Mouse (Mus musculus) layer of hippocampus, postnatal 25 days (tissue): ENCODE data around the gene Nfe2l3. TPM values are rescaled to one million over a fixed set of nuclear protein-coding genes. Genes with fewer than 3 reads are reported as not detected.

Source experiments
- DNase-seq, 2 experiments: peaks; one replicate each; pipeline ENCODE4 v3.0.0; 2022; ENCODE audit warnings: mixed read lengths in 2 of 2, low spot score in 1 of 2; ENCODE audit errors: extremely low spot score in 1 of 2
- total RNA-seq, 2 experiments: library from RNA; stranded (reverse); gene quantifications; 2 replicates each; pipeline ENCODE4 v1.2.3; 2021

Nfe2l3 gene
- total RNA-seq, 2 experiments from 2014 or later = 2.9 to 4.4 TPM

- no peak for DNase-seq
These were observed 9.8 kb downstream of the Nfe2l3 start for GRCm38 (mm10) chr6:51442191-51442835.

- no peak for DNase-seq
These were observed 20.5 kb downstream of the Nfe2l3 start for GRCm38 (mm10) chr6:51452927-51453503.

DNA sequence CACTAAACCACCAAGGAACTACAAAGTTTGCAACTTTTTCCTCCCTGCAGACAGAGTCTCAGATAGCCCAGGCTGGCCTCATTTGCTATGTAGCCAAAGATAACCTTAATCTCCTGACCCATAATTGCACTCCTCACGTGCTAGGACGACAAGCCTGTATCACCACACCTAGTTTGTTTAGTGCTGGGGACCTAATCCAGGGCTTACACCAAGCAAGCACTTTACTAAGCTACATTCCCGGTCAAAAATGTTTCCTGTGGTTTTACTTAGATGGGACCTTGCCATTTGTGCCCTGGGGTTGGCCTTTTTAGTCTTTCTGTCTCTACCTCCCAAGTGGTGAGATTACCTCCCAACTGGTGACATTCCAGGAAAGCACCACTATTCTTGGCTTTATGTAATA, 22.5 kb downstream of the Nfe2l3 start:
- no peak for DNase-seq

GRCm38 (mm10) chr6:51456198-51456597, 23.7 kb downstream of the Nfe2l3 start:
- no peak for DNase-seq

DNA sequence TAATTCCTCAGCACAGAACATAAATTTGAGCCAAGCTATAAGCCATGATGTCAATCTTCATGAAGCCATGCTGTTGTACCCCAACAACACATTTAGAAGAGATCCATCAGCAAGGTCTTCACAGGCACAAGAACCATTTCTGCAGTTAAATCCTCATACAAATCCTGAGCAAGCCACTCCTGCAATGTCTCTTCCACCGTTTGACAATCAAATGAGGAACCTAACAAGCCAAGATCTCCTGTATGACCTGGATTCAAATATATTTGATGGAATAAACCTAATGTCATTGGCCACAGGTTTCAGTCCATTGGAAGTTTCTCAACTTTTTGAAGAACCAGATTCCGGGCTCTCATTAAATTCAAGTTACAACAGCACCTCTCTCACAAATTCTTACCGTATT, 24.8 kb downstream of the Nfe2l3 start:
- no peak for DNase-seq

- DNase-seq = no peak
These were observed 25.4 kb downstream of the Nfe2l3 start for GRCm38 (mm10) chr6:51457770-51458387.

DNA sequence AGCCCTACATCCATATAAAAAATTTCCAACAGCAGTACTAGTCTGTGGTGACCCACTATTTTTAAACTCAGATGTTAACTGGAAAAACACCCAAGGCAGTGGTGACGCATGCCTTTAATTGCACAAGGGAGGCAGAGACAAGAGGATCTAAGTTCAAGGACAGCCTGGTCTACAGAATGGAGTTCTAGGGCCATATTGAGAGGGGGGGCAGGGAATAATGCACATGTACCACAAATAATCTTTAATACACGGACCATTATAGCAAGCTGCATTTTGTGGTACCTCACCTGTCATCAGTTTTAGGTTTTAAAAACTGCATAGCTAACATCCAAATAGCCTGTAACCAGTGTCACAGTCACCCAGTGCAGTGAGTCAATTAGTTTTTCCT, 26.4 kb downstream of the Nfe2l3 start:
- DNase-seq = no peak

DNA sequence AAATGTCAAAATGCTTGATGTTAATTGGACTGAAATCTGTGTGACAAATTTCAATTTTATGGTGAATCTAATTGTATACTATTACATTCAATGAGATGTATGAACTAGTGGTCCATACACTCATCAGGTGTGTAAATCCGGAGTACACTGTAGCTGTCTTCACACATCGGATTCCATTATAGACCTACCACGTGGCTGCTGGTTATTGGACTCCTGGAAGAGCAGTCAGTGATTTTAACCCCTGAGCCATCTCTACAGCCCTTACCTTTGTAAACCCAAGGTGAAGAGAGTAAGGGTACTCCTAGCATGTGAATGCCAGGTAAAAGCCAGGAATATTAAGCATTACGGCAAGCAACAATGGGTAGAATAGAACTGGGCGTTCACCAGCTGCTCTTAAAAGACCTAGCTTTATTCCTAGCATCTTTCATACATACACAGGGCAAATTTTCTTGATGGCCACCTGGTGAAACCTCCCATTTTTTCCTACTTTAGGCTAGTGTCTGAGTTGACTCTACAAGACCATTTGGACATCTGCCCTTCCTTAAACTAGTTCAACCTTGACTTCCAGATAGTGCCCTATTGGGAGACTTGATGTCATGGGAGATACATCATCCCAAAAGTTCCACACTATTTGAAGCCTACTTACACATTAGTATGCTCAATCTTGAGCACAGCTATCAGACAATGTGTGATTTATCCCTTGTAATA, 27.0 kb downstream of the Nfe2l3 start:
- no peak for DNase-seq

GRCm38 (mm10) chr6:51460021-51460360, 27.5 kb downstream of the Nfe2l3 start:
- no peak for DNase-seq

- DNase-seq = no peak
These were observed 27.9 kb downstream of the Nfe2l3 start for GRCm38 (mm10) chr6:51460363-51460762.

DNA sequence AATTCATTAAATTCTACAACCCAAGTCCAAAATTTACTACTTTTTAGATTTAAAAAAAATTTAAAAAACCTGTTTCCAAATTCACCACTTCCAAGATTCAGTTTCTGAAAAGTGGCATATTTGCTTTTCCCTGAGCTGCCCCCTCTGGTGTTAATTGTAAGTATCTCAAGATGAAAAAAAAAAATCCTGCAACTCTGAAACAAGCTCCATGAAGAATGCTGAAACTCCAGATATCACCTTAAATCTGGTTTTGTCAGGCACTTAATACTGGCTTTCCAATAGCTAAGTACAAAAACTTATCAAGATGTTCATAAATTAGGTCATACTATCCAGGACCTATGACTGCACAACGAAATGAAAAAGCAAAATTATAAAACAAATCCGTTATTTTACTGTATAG, 35.2 kb downstream of the Nfe2l3 start:
- DNase-seq = no peak

DNA sequence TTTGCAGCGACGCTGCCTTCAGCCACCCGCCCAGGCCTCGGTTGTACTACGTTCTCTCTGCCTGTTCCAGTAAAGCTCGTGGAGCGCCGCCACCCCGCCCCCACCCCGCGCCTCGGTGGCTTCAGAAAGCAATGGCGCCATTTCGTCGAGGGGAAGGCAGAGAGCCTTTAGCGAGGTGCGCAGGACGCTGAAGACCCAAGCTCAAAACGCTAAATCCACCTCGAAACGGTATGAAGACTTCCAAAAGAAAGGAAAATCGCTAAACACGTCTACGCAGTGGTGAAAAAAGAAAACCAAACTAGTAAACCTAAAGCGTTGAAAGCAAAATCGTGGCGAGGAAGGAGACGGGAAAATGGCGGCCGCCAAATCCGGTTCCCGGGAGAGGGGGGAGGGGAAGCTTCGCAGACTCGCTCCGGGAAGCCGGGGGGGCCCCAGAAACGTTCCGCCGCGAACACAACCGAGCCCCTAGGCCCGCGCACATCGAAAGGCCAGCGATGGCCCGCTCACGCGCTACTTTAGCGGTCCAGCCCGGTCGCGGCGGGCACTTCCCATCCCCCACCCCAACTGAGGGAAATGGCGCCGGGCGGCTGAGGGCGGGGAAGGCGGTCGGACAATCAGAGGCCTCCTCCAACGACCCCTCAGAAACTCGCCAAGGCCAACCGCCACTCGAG, 36.6 kb downstream of the Nfe2l3 start:
- peak; percentile 69 to 76 for DNase-seq

DNA sequence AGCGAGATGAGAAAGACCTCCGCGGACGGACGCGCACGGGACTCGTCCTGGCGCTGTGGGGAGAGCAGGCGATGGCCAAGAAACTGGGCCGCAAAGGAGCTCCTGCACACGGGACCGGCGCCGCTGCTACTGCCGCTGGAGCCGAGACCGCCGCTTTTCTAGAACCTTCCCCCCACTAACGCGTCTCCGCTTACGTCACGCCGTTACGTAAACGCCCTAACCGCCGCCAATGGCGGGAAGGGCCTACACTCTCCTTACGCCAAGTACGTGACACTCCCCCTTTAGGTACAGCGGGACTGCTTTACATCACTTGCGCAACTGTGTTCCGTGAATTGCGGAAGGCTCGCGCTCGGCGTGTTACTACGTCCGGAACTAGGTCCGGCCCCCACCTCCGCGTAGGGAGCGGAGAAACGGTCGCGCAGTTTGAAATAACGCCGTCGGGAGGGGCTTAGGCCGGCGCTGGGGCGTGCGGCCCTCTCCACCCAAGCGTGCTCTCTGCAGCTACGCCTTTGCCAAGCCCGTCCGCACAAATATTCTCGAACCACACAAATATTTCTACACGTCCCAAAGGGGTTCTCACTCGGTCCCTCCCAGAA, 37.3 kb downstream of the Nfe2l3 start, which contains the start of gene Hnrnpa2b1:
Gene Hnrnpa2b1, minus strand, starts transcription at position 180 of the 596 bp plus-strand sequence.
- DNase-seq = peak; percentile 99

DNA sequence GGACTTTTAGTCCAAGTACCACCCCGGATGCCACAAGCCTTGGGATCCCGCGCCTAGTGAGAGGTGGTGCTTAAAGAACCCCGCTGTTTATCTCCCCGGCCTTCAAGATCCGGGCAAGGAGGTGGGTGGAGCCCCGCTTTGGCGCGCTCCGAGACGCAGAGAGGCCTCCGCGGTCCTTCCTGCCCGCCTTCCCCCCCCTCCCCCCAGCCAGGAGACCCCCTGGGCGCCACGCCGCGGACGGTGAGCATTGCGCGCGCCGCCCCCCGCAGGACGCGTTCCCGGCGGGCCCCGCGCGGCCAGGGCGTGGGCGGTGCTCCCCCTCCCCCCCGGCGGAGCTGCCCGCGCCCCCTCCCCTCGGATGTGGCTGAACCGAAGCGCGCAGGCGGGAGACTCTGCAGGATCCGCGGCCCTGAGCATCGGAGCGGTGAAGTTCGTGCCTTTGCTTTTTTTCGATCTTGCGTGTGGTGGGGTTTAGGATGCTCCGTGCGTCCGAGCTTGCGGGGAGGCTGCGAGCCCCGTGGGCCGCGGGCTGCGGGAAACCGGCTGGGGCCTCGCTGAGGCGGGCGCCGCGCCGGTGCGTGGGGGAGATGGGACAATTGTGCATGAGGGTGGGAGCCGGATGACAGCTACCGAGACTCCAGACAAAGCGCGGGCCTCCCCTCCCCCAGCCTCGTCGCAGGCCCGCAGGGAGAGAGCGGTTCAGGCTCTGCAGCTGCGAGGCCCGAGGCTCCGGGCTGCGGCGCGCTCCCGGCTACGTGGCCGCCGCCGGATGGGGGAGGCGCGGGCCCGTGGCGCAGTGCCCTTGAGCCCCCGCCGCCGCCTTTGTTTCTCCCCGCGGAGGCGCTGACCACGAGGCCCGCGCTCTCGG, 38.1 kb downstream of the Nfe2l3 start, which contains the start of gene Cbx3:
Gene Cbx3, plus strand, starts transcription at position 50 of the 868 bp plus-strand sequence.
- DNase-seq = peak; percentile 76 to 81

DNA sequence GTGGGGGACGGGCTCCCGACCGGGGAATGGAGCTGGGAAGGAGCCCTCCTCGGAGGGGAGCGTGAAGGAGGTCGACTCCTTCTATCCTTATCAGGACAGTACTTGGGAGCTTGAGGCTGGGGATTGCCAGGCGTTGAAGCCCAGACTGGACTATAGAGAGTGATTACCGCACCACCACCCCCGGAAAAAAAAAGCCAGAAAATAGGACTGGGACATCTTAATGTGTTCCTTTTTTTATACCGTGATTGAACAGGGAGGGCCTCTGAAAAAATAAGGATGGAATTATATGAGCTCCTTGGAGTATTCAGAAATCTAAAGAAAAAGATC, 38.7 kb downstream of the Nfe2l3 start:
- no peak for DNase-seq

GRCm38 (mm10) chr6:51471782-51472181, 39.3 kb downstream of the Nfe2l3 start:
- DNase-seq = no peak

DNA sequence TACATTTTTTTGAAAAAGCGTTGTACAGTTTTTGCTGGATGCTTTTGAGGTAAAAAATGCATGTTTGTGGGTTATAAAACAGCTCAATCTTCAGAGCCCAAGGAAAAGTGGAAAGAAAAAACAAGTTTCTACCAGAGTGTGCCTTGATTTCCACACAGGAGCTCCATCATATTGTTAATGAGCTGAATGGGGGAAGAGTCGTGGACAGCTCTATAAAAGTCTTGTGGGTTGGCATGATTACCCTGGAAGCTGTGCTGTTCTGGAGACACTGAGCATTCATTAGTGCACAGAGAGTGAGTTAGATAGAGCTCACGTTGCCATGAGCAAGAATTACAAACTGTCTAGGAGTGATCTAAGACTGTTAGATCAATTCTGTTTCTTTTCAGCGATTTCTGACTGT, 39.7 kb downstream of the Nfe2l3 start:
- DNase-seq = no peak

GRCm38 (mm10) chr6:51479136-51479731, 46.8 kb downstream of the Nfe2l3 start:
- no peak for DNase-seq

GRCm38 (mm10) chr6:51481548-51481947, 49.1 kb downstream of the Nfe2l3 start:
- DNase-seq = no peak
